Mouse (Mus musculus) kidney, embryonic 16.5 days (tissue): ENCODE results near the gene Olfr20. TPM values are rescaled to one million over a fixed set of nuclear protein-coding genes. Genes with fewer than 3 reads are reported as not detected.
A peak's percentile ranks its signal among the peaks of the same experiment; 100 is the strongest.
"Not testable (repeated sequence)": the region's sequence is repeated elsewhere in the genome, so short reads cannot be mapped to it uniquely, and the experiment has no call there.

Experiments used
- ATAC-seq: fragments of 200-750 bp; cut with Nextera tagmentation; 2 replicates; pipeline ENCODE4 v1.8.0; 2017; ENCODE audit warnings: moderate TSS enrichment; ENCODE audit not compliant: low FRiP score, low TSS enrichment
- H3K27ac ChIP-seq: fragments of 300-500 bp; sonication (generic); 2 replicates; pipeline ENCODE4 v1.5.1; 2014; ENCODE audit warnings: low read length
- H3K27me3 ChIP-seq: fragments of 300-500 bp; sonication (generic); 2 replicates; pipeline ENCODE4 v1.6.1; 2014; ENCODE audit warnings: low read length, control low read depth, mixed read lengths; ENCODE audit not compliant: insufficient read depth
- H3K36me3 ChIP-seq: fragments of 300-500 bp; sonication (generic); 2 replicates; pipeline ENCODE4 v1.6.1; 2014; ENCODE audit warnings: low read length, control low read depth, mixed read lengths; ENCODE audit not compliant: insufficient read depth
- H3K4me1 ChIP-seq: fragments of 300-500 bp; sonication (generic); 2 replicates; pipeline ENCODE4 v1.6.1; 2014; ENCODE audit warnings: low read length, control low read depth, mixed read lengths; ENCODE audit not compliant: insufficient read depth
- H3K4me2 ChIP-seq: fragments of 300-500 bp; sonication (generic); replicated peaks from 2 replicates; pipeline ENCODE4 v1.6.1; 2014; ENCODE audit warnings: low read depth, low read length
- H3K4me3 ChIP-seq: fragments of 300-500 bp; sonication (generic); 2 replicates; pipeline ENCODE4 v1.5.1; 2014; ENCODE audit warnings: mild to moderate bottlenecking, low read length
- H3K9ac ChIP-seq: fragments of 300-500 bp; sonication (generic); replicated peaks from 2 replicates; pipeline ENCODE4 v1.6.1; 2014; ENCODE audit warnings: low read length
- H3K9me3 ChIP-seq: fragments of 300-500 bp; sonication (generic); 2 replicates; pipeline ENCODE4 v1.6.1; 2016; ENCODE audit warnings: low read length, control low read depth
- WGBS: fragments of 180-500 bp; shearing (Covaris S2); extraction: QIAGEN DNeasy Blood & Tissue Kit; methylation state at CpG from one replicate; pipeline ENCODE4 v1.1.7; 2014; 5-methylcytosine and 5-hydroxymethylcytosine counted together
- polyA plus RNA-seq: library from polyadenylated mRNA; unstranded; fragments of >200 nt; fragmentation: Nextera tagmentation; extraction: Ambion mirVana; gene quantifications from 2 replicates; pipeline ENCODE4 v1.2.1, GENCODE M21; 2015

Olfr20 gene
- polyA plus RNA-seq: not detected in 2 replicates

- H3K36me3 ChIP-seq: no peaks in the 10 kb centered on the region
- no peaks in the 10 kb centered on the region for H3K27me3 ChIP-seq
- no peak within 1 kb of the TSS for H3K27ac ChIP-seq
- no peak within 1 kb of the TSS for H3K9ac ChIP-seq
- H3K4me1 ChIP-seq: no peaks in the 10 kb centered on the region
- no peaks in the 10 kb centered on the region for H3K9me3 ChIP-seq
- H3K4me3 ChIP-seq: no peak within 1 kb of the TSS
- WGBS: 48% methylated on average over 3 of the region's 3 CpGs
- ATAC-seq: no peak
- no peak within 1 kb of the TSS for H3K4me2 ChIP-seq
Measured at GRCm38 (mm10) chr11:73350483-73350882, at the start of gene Olfr20. Olfr20 (plus strand) TSS chr11:73350783.

- 66% methylated on average over 2 of the region's 2 CpGs for WGBS
- Histone ChIP-seq H3K4me1 (no peaks in the 10 kb centered on the region), H3K36me3 (no peaks in the 10 kb centered on the region), H3K4me2 (no peak overlapping the region), H3K9ac (no peak overlapping the region), H3K27ac (no peak overlapping the region), H3K4me3 (no peak overlapping the region), H3K9me3 (no peaks in the 10 kb centered on the region), H3K27me3 (no peaks in the 10 kb centered on the region)
- no peak for ATAC-seq
Measured at GRCm38 (mm10) chr11:73303123-73303522, 47.5 kb upstream of the Olfr20 start.

GRCm38 (mm10) chr11:73315961-73316360 is 34.6 kb upstream of the Olfr20 start:
- Histone ChIP-seq H3K36me3 (no peaks in the 10 kb centered on the region), H3K4me3 (no peak overlapping the region), H3K4me2 (no peak overlapping the region), H3K27me3 (no peaks in the 10 kb centered on the region), H3K27ac (no peak overlapping the region), H3K4me1 (no peaks in the 10 kb centered on the region), H3K9ac (no peak overlapping the region), H3K9me3 (no peaks in the 10 kb centered on the region)
- 40% methylated on average over 3 of the region's 3 CpGs for WGBS
- ATAC-seq: no peak

- not testable (repeated sequence) for ATAC-seq, H3K4me1 ChIP-seq
- whole genome bisulfite sequencing: 79% methylated on average over 2 of the region's 2 CpGs
Measured at GRCm38 (mm10) chr11:73318581-73318980, 32.0 kb upstream of the Olfr20 start.

GRCm38 (mm10) chr11:73321064-73321463 is 29.5 kb upstream of the Olfr20 start:
- not testable (repeated sequence) for H3K4me2 ChIP-seq, H3K9ac ChIP-seq, H3K4me1 ChIP-seq, H3K9me3 ChIP-seq, ATAC-seq, H3K4me3 ChIP-seq, H3K27me3 ChIP-seq, H3K27ac ChIP-seq, H3K36me3 ChIP-seq
- WGBS: 94% methylated on average over 13 of the region's 13 CpGs

More at GRCm38 (mm10) chr11:73318581-73318980, 32.0 kb upstream of the Olfr20 start:
- not testable (repeated sequence) for H3K9me3 ChIP-seq, H3K27ac ChIP-seq, H3K4me2 ChIP-seq, H3K4me3 ChIP-seq, H3K9ac ChIP-seq, H3K27me3 ChIP-seq, H3K36me3 ChIP-seq

- Histone ChIP-seq H3K36me3 (no peaks in the 10 kb centered on the region), H3K4me2 (no peak overlapping the region), H3K27ac (peak overlapping the region; percentile 56; the same call in 1 of the 2 replicates), H3K4me1 (peaks cover 11% of the 10 kb centered on the region; the same call in 1 of the 2 replicates), H3K9me3 (no peaks in the 10 kb centered on the region), H3K9ac (no peak overlapping the region), H3K27me3 (no peaks in the 10 kb centered on the region), H3K4me3 (peak overlapping the region; percentile 20)
- 60% methylated on average over 9 of the region's 9 CpGs for WGBS
- ATAC-seq: no peak
Measured at GRCm38 (mm10) chr11:73323906-73324830, 26.4 kb upstream of the Olfr20 start.

- Histone ChIP-seq H3K9ac (0 out of 2 replicates have a peak overlapping the region, but pooled peaks have one; percentile 3), H3K4me3 (peak overlapping the region; percentile 29), H3K4me1 (peaks cover 11% of the 10 kb centered on the region; the same call in 1 of the 2 replicates), H3K27ac (peak overlapping the region; percentile 34), H3K4me2 (peak overlapping the region; percentile 42), H3K9me3 (peaks cover 3% of the 10 kb centered on the region; the same call in 1 of the 2 replicates), H3K27me3 (no peaks in the 10 kb centered on the region), H3K36me3 (no peaks in the 10 kb centered on the region)
- WGBS: 9% methylated on average over 12 of the region's 12 CpGs
- ATAC-seq: peak; percentile 94
Measured at GRCm38 (mm10) chr11:73326485-73326886, 24.1 kb upstream of the Olfr20 start.

GRCm38 (mm10) chr11:73327361-73327760 is 23.2 kb upstream of the Olfr20 start:
- peak overlapping the region; percentile 34 for H3K27ac ChIP-seq
- H3K4me3 ChIP-seq: no peak overlapping the region
- peaks cover 11% of the 10 kb centered on the region; the same call in 1 of the 2 replicates for H3K4me1 ChIP-seq
- no peaks in the 10 kb centered on the region for H3K27me3 ChIP-seq
- 58% methylated on average over 4 of the region's 4 CpGs for WGBS
- H3K9me3 ChIP-seq: peaks cover 3% of the 10 kb centered on the region; the same call in 1 of the 2 replicates
- no peak overlapping the region for H3K9ac ChIP-seq
- H3K4me2 ChIP-seq: no peak overlapping the region
- no peaks in the 10 kb centered on the region for H3K36me3 ChIP-seq
- ATAC-seq: no peak

GRCm38 (mm10) chr11:73329442-73329841 is 21.1 kb upstream of the Olfr20 start, which contains the start of the genes Aspa, Gm49340 and Spata22:
Aspa (minus strand) TSS chr11:73329596.
Gm49340 (plus strand) TSS chr11:73329741.
Spata22 (plus strand) TSS chr11:73329741.
- no peak for ATAC-seq
- WGBS: 79% methylated on average over 27 of the region's 27 CpGs
- no peak within 1 kb of the TSS for H3K4me3 ChIP-seq
- H3K36me3 ChIP-seq: no peaks in the 10 kb centered on the region
- no peak within 1 kb of the TSS for H3K27ac ChIP-seq
- H3K9ac ChIP-seq: no peak within 1 kb of the TSS
- H3K9me3 ChIP-seq: peaks cover 3% of the 10 kb centered on the region; the same call in 1 of the 2 replicates
- H3K4me2 ChIP-seq: no peak within 1 kb of the TSS
- H3K27me3 ChIP-seq: no peaks in the 10 kb centered on the region
- peaks cover 11% of the 10 kb centered on the region; the same call in 1 of the 2 replicates for H3K4me1 ChIP-seq

- H3K36me3 ChIP-seq: no peaks in the 10 kb centered on the region
- no peak overlapping the region for H3K9ac ChIP-seq
- no peak overlapping the region for H3K27ac ChIP-seq
- 76% methylated on average over 2 of the region's 2 CpGs for WGBS
- ATAC-seq: no peak
- H3K9me3 ChIP-seq: peaks cover 3% of the 10 kb centered on the region; the same call in 1 of the 2 replicates
- H3K4me1 ChIP-seq: no peaks in the 10 kb centered on the region
- no peak overlapping the region for H3K4me3 ChIP-seq
- no peak overlapping the region for H3K4me2 ChIP-seq
- no peaks in the 10 kb centered on the region for H3K27me3 ChIP-seq
Measured at GRCm38 (mm10) chr11:73333357-73333756, 17.2 kb upstream of the Olfr20 start.
